Mouse (Mus musculus): ENCODE measurements at regions not wholly inside any gene's neighbourhood (a gene's known extent, or its start where the extent isn't known, plus 50 kb on each side); places are given as distances from the start of the nearest gene placed in this dataset.

- no peak for DNase-seq
Measured at GRCm38 (mm10) chr9:85521342-85521741, 194.2 kb upstream of the Tent5a start.

- no peak for DNase-seq
Measured at GRCm38 (mm10) chr9:85520941-85521340, 193.8 kb upstream of the Tent5a start.

GRCm38 (mm10) chr9:85499006-85499405 lies 171.9 kb upstream of the Tent5a start:
- no peak for DNase-seq

GRCm38 (mm10) chr9:85497348-85497747 lies 170.2 kb upstream of the Tent5a start:
- DNase-seq = no peak

GRCm38 (mm10) chr9:85496506-85497239 lies 169.5 kb upstream of the Tent5a start:
- DNase-seq = no peak

- DNase-seq = no peak
Measured at GRCm38 (mm10) chr9:85495056-85495455, 167.9 kb upstream of the Tent5a start.

GRCm38 (mm10) chr9:85493760-85494159 lies 166.6 kb upstream of the Tent5a start:
- DNase-seq = no peak

GRCm38 (mm10) chr9:85490367-85490766 lies 163.2 kb upstream of the Tent5a start:
- DNase-seq = no peak

GRCm38 (mm10) chr9:85487915-85488314 lies 160.8 kb upstream of the Tent5a start:
- no peak for DNase-seq

- no peak for DNase-seq
Measured at GRCm38 (mm10) chr9:85487052-85487668, 160.0 kb upstream of the Tent5a start.

GRCm38 (mm10) chr9:85485749-85486148 lies 158.6 kb upstream of the Tent5a start:
- DNase-seq = no peak

GRCm38 (mm10) chr9:85483248-85483647 lies 156.1 kb upstream of the Tent5a start:
- no peak for DNase-seq

- DNase-seq = no peak
Measured at GRCm38 (mm10) chr9:85480566-85480965, 153.4 kb upstream of the Tent5a start.

GRCm38 (mm10) chr9:85475214-85475613 lies 148.1 kb upstream of the Tent5a start:
- no peak for DNase-seq

GRCm38 (mm10) chr9:85470264-85470821 lies 143.2 kb upstream of the Tent5a start:
- no peak for DNase-seq

GRCm38 (mm10) chr9:85469288-85469687 lies 142.1 kb upstream of the Tent5a start:
- no peak for DNase-seq

GRCm38 (mm10) chr9:85466671-85467070 lies 139.5 kb upstream of the Tent5a start:
- no peak for DNase-seq

- no peak for DNase-seq
Measured at GRCm38 (mm10) chr9:85459062-85459805, 132.1 kb upstream of the Tent5a start.

- DNase-seq = no peak
Measured at GRCm38 (mm10) chr9:85458356-85458755, 131.2 kb upstream of the Tent5a start.

- no peak for DNase-seq
Measured at GRCm38 (mm10) chr9:85457400-85457799, 130.3 kb upstream of the Tent5a start.

GRCm38 (mm10) chr9:85455382-85455781 lies 128.2 kb upstream of the Tent5a start:
- no peak for DNase-seq

GRCm38 (mm10) chr9:85452196-85452857 lies 125.2 kb upstream of the Tent5a start:
- no peak for DNase-seq

GRCm38 (mm10) chr9:85451349-85451748 lies 124.2 kb upstream of the Tent5a start:
- DNase-seq = no peak

Data from cerebellum, adult 18-20 months (tissue).